Mouse (Mus musculus): ENCODE measurements around the gene Gadd45gip1. TPM values are rescaled to one million over a fixed set of nuclear protein-coding genes. Genes with fewer than 3 reads are reported as not detected.
A peak's percentile ranks its signal among the peaks of the same experiment; 100 is the strongest.
"Not testable (repeated sequence)": the region's sequence is repeated elsewhere in the genome, so short reads cannot be mapped to it uniquely, and the experiment has no call there.

Gadd45gip1 gene
- total RNA-seq, 2 experiments from 2014 or later: 17.0 to 52.4 TPM

- ATAC-seq (replicated peaks; ENCODE audit: poor library complexity, severe bottlenecking): no peak
Measured at GRCm38 (mm10) chr8:84825636-84826035, 5.7 kb upstream of the Gadd45gip1 start.

DNA sequence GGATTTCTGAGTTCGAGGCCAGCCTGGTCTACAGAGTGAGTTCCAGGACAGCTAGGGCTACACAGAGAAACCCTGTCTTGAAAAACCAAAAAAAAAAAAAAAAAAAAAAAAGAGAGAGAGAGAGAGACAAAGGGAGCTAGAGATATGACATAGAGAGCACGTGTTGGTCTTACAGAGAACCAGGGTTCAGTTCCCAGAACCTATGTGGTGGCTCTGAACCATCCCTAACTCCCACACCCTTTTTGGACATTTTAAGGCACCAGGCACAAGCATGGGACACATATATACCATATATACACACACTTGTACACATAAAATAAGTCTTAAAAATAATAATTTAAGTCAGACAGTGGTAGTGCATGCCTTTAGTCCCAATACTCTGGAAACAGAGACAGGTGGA is 4.8 kb upstream of the Gadd45gip1 start:
- ATAC-seq (replicated peaks; ENCODE audit: poor library complexity, severe bottlenecking): not testable (repeated sequence)

DNA sequence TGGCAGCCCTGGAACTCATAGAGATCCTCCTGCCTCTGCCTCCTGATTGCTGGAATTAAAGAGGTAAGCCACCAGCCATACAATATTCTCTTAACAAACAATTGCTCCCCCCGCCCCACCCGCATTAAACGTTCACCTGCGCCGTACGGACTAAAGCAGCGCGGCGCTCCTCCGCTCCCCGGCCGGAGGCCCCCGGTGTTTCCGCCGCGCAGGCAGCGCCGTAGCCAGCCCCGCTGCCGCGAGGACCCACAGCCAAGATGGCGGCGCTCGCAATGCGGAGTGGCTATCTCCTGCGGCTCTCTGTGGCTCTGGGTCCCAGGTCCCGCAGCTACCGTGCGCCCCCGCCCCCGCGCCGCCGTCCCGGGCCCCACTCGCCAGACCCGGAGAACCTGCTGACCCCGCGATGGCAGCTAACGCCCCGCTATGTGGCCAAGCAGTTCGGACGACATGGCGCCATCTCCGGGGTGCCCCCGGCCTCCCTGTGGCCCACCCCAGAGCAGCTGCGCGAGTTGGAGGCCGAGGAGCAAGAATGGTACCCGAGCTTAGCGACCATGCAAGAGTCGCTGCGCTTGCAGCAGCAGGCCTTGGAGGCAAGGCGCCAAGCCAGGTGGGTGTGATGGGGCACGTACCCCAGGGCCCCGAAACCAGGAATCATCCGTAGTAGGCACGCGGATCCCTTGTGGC is 854 bp downstream of the Gadd45gip1 start:
- ATAC-seq (replicated peaks; ENCODE audit: poor library complexity, severe bottlenecking): peak; percentile 86

GRCm38 (mm10) chr8:84832759-84833742 is 1.7 kb downstream of the Gadd45gip1 start:
- ATAC-seq (replicated peaks; ENCODE audit: poor library complexity, severe bottlenecking): no peak

DNA sequence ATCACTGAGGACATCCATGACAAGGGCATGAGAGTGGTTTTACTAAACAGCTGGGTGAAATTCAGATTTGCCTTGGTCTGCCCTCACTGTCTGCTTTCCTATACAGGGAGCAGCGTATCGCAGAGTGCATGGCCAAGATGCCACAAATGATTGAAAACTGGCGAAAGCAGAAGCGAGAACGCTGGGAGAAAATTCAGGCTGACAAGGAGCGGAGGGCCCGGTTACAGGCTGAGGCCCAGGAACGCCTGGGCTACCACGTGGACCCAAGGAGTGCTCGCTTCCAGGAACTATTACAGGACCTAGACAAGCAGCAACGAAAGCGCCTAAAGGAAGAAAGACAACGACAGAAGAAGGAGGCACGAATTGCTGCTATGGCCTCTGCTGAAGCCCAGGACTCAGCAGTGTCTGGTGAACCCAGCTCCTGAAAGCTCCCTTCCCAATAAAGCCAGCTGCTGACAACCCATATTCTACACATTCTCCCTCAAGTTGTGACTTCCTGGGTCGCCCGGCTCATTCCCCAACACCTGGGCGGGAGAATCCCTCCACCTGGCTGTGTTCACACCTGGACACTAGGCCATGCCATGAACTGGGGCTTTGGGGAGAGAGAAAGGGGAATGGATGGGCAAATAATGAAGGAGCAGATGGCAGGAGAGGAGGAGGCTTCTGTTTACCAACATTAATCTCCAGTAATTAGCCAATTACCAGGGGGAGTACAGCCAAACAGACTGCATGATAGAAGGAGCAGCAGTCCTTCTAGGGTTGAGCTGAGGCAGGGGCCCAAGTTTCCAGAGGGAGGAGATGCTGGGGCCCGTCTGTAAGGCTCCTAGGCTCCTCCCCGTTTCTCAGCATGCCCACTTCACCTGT is 2.9 kb downstream of the Gadd45gip1 start:
- ATAC-seq (replicated peaks; ENCODE audit: poor library complexity, severe bottlenecking): no peak

GRCm38 (mm10) chr8:84834866-84835855 is 3.8 kb downstream of the Gadd45gip1 start:
- no peak for ATAC-seq (replicated peaks; ENCODE audit: poor library complexity, severe bottlenecking)

DNA sequence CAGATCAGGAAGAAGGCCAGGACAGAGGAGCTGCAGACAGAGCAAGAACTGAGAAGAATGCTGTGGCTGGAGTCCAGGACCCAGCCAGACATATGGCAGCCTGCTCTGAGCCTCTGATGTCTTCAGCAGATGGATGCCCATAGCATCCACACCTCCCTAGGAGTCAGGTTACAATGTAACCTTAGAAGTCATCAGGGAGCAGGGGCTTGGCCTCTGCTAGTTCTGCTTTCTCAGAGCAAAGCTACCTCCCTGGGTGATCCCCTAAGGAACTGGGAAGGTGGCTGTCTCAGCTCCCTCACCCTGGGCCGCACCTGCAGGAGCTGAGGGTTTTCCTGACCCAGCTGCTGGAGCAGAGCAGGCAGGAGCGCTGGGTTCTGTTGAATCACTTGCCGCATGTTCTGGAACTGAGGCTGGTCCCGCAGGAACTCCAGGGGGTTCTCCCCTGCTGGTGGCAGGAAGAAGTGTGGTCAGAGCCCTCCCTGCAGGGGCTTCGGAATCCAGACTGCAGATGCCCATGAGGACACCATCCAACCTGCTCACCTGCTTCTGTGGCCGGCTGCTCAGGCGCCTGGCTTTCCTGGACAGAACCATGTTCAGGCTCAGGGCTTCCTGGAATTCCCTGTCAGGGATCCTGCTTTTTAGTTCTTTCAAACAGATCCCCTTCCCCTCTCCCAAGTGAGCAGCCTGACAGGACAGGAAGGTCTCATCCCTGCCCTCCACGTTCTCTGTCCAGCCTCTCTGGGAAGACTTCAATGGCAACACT is 6.0 kb downstream of the Gadd45gip1 start:
- no peak for ATAC-seq (replicated peaks; ENCODE audit: poor library complexity, severe bottlenecking)

- ATAC-seq (replicated peaks; ENCODE audit: poor library complexity, severe bottlenecking): no peak
Measured at GRCm38 (mm10) chr8:84837912-84838470, 6.7 kb downstream of the Gadd45gip1 start.

- ATAC-seq (replicated peaks; ENCODE audit: poor library complexity, severe bottlenecking): no peak
Measured at GRCm38 (mm10) chr8:84838513-84838912, 7.2 kb downstream of the Gadd45gip1 start.

GRCm38 (mm10) chr8:84839411-84839810 is 8.1 kb downstream of the Gadd45gip1 start:
- no peak for ATAC-seq (replicated peaks; ENCODE audit: poor library complexity, severe bottlenecking)

DNA sequence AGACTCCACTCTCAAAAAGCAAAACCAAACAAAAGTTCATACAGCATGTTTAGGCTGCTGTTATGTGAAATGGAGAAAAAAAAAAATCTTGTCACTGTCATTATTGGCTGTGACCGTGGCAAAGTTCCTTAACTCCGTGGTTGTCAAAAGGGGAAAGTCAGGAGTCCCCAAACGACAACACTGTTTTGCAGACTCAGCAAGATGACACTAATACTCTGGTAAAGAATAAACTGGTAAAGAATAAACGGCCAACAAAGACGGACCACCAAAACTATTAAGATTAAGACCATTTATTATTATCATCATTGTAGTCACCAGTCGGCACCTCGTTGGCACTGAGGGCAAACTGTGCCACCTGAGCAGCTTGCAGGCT is 8.5 kb downstream of the Gadd45gip1 start:
- ATAC-seq (replicated peaks; ENCODE audit: poor library complexity, severe bottlenecking): no peak

DNA sequence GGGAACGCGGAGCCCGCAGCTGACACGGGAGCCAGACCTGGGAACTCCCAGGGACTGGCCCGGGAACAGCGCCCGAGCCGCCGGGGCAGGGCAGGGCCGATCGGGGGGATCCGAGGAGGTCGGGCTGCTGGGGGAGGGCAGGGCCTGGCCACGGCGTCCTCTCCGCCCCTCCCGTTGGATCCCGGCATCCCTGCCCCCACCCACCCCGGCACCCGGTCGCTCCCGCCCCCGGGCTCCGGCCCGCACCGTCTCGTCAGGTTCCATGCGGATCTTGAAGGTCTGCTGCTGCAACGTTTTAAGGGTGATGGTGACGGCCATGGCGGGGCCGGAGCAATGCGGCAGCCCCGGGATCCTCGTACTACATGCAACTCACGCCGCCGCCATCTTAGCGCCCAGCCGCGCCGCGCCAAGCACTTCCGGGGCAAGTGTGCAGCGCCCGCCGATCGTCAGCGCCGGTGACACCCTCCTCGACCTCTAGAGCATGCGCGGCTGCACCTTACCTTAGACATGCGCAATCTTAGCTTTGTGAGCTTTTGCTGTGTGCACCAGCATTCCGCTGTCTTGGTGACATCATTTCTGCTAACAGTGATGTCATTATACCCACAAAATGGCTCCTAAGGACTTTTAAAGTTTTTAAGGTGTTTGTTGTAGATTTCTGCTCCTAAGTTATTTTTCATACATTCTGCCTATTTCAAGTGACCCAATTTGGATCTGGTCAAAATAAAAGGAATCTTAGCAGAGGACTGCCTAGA is 9.1 kb downstream of the Gadd45gip1 start, which contains the start of gene Rad23a:
TSS of gene Rad23a (minus strand) at position 418 of the 752 bp plus-strand sequence.
- ATAC-seq (replicated peaks; ENCODE audit: poor library complexity, severe bottlenecking): peak; percentile 80

- no peak for ATAC-seq (replicated peaks; ENCODE audit: poor library complexity, severe bottlenecking)
Measured at GRCm38 (mm10) chr8:84841514-84841913, 10.2 kb downstream of the Gadd45gip1 start.

DNA sequence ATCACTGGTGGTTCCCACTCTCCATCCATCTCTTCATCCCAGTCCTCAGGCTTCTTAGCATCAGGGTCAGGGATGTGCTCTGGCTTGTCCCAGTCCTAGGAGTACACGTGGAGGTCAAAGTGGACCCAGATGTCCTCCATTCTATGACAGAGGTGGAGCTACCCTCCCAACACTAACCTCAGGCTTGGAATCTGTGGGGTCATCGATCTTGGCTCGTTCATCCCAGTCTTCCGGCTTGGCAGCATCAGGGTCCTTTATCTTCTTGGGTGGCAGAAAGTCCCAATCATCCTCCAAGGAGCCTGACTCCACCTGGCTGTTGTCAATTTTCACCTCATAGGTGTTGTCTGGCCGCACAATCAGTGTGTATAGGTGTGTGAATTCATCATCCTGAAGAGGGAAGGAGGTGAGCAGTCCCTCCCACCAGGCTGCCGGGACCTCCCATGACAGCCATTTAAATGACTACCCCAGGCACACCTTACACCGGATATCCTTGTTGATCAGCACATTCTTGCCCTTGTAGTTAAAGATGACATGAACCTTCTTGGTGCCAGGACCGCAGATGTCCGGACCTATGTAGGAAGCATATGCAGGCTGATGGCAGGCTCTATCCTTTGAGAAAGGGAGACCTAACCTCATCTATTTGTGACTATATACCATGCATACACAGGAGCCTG is 13.2 kb downstream of the Gadd45gip1 start:
- no peak for ATAC-seq (replicated peaks; ENCODE audit: poor library complexity, severe bottlenecking)

GRCm38 (mm10) chr8:84845355-84846093 is 14.2 kb downstream of the Gadd45gip1 start:
- ATAC-seq (replicated peaks; ENCODE audit: poor library complexity, severe bottlenecking): no peak

GRCm38 (mm10) chr8:84846094-84846721 is 14.9 kb downstream of the Gadd45gip1 start:
- ATAC-seq (replicated peaks; ENCODE audit: poor library complexity, severe bottlenecking): no peak; the same call in 1 of the 2 replicates
